Mouse (Mus musculus) urinary bladder, adult 2 months (tissue): ENCODE measurements around the gene Smap2. TPM values are rescaled to one million over a fixed set of nuclear protein-coding genes. Genes with fewer than 3 reads are reported as not detected.

Experiments used
- DNase-seq: peaks from one replicate; pipeline ENCODE4 v3.0.0; 2022; ENCODE audit warnings: low spot score
- polyA plus RNA-seq: library from polyadenylated mRNA; depleted of rRNA; stranded (reverse); fragments of >200 nt; gene quantifications from 2 replicates; pipeline ENCODE4 v1.2.3, GENCODE M21; 2012

The Smap2 gene
- polyA plus RNA-seq, 1 experiment, result 13.5 TPM

DNA sequence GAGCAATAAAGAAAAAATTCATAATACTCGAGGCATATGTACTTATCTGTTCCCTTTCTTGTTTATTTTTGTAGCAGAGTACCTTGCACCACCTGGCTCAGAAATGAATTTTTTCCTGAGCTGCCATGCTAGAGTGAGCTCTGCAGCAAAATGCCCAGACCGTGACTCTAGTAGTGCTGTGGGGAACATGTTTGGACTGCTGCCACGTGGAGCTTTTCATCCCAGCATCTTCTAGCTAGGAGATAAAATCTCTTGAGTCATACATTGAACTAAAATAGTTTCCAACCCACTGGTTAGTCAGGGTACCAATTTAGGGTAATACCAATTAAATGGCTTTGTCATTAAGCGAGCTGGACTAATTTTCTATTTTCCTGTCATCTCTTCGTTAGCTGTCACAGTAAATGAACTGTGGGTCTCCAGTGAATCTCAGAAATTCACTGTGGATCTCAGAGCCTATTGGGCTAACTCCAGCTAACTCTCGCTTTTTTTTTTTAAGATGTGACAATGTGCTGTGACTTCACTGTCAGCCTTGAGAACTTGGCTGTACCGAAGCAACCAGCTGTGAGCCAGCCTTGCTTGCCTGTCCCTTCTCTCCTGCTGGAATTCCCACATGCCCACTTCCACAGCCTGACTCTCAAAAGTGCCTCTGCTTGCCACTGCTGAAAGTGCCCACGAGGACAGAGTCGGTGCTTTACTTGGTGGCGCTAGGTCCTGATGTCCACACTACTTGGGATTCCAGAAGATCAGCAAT is 3.2 kb upstream of the Smap2 start:
- DNase-seq, result no peak

GRCm38 (mm10) chr4:121018250-121018649 is 1.2 kb upstream of the Smap2 start:
- DNase-seq, result no peak

GRCm38 (mm10) chr4:121016021-121016898 is 787 bp downstream of the Smap2 start:
- no peak for DNase-seq

GRCm38 (mm10) chr4:121015268-121015659 is 1.8 kb downstream of the Smap2 start:
- DNase-seq, result no peak

GRCm38 (mm10) chr4:121014594-121015267 is 2.3 kb downstream of the Smap2 start:
- DNase-seq, result no peak

- DNase-seq, result no peak
These were observed 6.1 kb downstream of the Smap2 start for GRCm38 (mm10) chr4:121010770-121011549.

GRCm38 (mm10) chr4:121009151-121009550 is 7.9 kb downstream of the Smap2 start:
- DNase-seq, result no peak

- DNase-seq, result no peak
These were observed 8.8 kb downstream of the Smap2 start for GRCm38 (mm10) chr4:121008071-121008745.

- DNase-seq, result no peak
These were observed 10.0 kb downstream of the Smap2 start for GRCm38 (mm10) chr4:121007006-121007405.

GRCm38 (mm10) chr4:121004679-121005078 is 12.4 kb downstream of the Smap2 start:
- no peak for DNase-seq

DNA sequence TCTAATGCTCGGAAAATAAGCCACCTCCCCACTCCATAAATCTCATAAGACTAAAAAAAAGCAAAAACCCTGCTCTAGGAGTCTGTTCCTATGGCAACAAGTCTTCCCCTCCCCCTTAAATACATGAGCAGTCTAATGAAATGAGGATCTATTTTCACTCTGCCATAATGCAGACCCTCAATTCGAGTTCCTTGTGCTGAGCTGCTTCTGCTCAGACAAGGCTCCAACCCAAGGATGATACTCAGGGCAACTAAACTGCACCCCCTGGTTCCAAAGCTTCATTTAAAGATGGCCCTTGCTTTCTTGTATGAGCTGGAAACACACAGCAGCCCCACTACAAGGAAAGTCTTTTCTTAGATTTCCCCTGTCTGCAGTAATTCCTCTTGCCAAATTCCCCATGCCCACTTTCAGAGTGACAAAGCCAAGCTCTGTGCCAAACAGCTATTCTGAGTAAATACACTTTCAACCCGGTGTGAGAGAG is 13.4 kb downstream of the Smap2 start:
- no peak for DNase-seq

DNA sequence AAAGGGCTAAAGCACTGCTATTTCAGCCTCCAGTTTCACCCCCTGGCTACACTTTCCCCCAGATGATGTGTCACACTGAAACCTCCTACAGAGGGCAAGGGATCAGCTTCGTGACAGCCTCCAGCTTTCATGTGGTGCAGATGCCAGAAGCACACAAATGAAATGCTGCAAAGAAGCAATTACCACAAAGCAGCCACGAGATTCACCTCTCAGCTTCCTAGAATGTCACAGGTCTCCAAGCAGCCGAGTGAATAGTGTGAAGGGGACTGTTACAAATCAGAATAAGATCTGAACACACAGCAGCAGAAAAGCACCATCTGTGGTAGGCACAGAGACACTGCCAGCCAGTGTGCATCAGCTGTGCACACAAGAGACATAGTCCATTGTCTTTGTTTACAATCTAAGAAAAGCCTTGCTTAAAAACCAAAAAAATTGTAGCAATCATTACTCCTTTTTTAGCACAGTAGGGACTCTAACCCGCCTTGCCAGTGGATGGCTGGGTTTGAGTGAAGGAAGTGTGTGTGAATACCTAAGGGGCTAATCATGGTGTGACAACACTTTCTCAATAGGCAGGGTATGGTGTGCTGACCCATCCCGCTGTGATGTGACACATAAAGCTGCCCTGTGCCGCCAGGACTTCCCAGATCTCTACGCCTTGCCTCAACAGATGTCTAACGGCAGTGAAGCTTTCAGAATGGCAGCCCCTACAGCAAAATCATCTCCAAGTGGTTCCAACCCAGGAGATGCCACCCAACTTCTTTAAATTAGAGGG is 14.5 kb downstream of the Smap2 start:
- DNase-seq, result no peak

- no peak for DNase-seq
These were observed 15.4 kb downstream of the Smap2 start for GRCm38 (mm10) chr4:121001659-121002058.

- no peak for DNase-seq
These were observed 16.0 kb downstream of the Smap2 start for GRCm38 (mm10) chr4:121001042-121001441.

DNA sequence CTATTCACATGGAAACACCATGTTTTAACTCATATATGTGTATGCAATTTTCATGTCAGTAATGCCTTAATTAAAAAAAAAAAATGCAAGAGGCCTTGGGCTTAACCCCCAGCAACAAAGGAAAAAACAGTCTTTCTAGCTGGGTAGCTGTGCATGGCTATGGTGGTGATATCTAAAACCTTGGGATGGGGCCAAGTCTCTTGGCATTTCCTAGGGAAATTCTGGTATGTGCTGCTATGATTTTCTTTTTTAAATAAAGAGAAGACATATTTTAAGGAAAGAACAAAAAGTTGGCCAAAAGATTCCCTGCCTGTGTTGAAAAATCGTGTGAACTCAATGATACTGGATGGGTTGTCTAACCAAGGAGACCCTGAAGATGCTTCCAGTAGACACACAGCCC is 21.1 kb downstream of the Smap2 start:
- DNase-seq, result no peak

GRCm38 (mm10) chr4:120993025-120993424 is 24.0 kb downstream of the Smap2 start:
- no peak for DNase-seq

- no peak for DNase-seq
These were observed 24.8 kb downstream of the Smap2 start for GRCm38 (mm10) chr4:120992284-120992683.

DNA sequence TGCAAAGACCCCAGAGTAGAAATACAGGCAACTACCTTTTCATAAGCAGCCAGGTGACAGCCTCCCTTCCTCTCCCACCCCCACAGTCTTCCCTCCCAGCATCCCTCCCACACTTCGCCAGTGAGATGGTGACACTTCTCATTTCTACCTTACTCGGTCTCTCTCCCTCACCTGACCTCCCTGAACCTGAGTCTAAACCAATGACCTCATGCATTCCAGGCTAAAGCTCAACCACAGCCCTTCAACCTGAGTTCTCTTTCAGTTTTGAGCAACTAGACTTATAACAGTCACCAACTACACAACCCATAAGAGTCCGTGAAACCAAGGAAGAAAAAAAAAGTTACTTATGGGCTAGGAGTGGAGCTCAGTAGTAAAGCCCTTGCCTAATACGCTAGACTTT is 29.7 kb downstream of the Smap2 start:
- DNase-seq, result no peak

GRCm38 (mm10) chr4:120986446-120986845 is 30.6 kb downstream of the Smap2 start:
- no peak for DNase-seq

GRCm38 (mm10) chr4:120978221-120978620 is 38.8 kb downstream of the Smap2 start:
- DNase-seq, result no peak
